Mouse (Mus musculus): ENCODE measurements around the gene Bach2.
A peak's percentile ranks its signal among the peaks of the same experiment; 100 is the strongest.

Gene Bach2

GRCm38 (mm10) chr4:32334131-32334530 lies 95.5 kb downstream of the Bach2 start:
- no peak for DNase-seq

GRCm38 (mm10) chr4:32334765-32335164 lies 96.2 kb downstream of the Bach2 start:
- DNase-seq, result no peak

- DNase-seq, result peak; percentile 18 to 19
Observed at GRCm38 (mm10) chr4:32335659-32336058, 97.1 kb downstream of the Bach2 start.

- peak; percentile 40 to 71 for DNase-seq
Observed at GRCm38 (mm10) chr4:32336642-32337041, 98.0 kb downstream of the Bach2 start.

GRCm38 (mm10) chr4:32337638-32338037 lies 99.0 kb downstream of the Bach2 start:
- DNase-seq, result peak; percentile 83 to 84

- DNase-seq, result no peak
Observed at GRCm38 (mm10) chr4:32338451-32338850, 99.8 kb downstream of the Bach2 start.

- no peak for DNase-seq
Observed at GRCm38 (mm10) chr4:32340844-32341243, 102.2 kb downstream of the Bach2 start.

GRCm38 (mm10) chr4:32342269-32342668 lies 103.7 kb downstream of the Bach2 start:
- peak in 1 of 2 experiments; percentile 54 for DNase-seq

GRCm38 (mm10) chr4:32343256-32344165 lies 104.9 kb downstream of the Bach2 start:
- no peak for DNase-seq

GRCm38 (mm10) chr4:32344276-32344675 lies 105.7 kb downstream of the Bach2 start:
- no peak for DNase-seq

GRCm38 (mm10) chr4:32347202-32347601 lies 108.6 kb downstream of the Bach2 start:
- no peak for DNase-seq

- no peak for DNase-seq
Observed at GRCm38 (mm10) chr4:32347711-32348110, 109.1 kb downstream of the Bach2 start.

- DNase-seq, result no peak
Observed at GRCm38 (mm10) chr4:32349361-32349760, 110.8 kb downstream of the Bach2 start.

GRCm38 (mm10) chr4:32351236-32351635 lies 112.6 kb downstream of the Bach2 start:
- DNase-seq, result no peak

GRCm38 (mm10) chr4:32351661-32352246 lies 113.2 kb downstream of the Bach2 start:
- no peak for DNase-seq

GRCm38 (mm10) chr4:32352442-32352841 lies 113.8 kb downstream of the Bach2 start:
- no peak for DNase-seq

GRCm38 (mm10) chr4:32352842-32353241 lies 114.2 kb downstream of the Bach2 start:
- no peak for DNase-seq

- no peak for DNase-seq
Observed at GRCm38 (mm10) chr4:32355935-32356617, 117.5 kb downstream of the Bach2 start.

- DNase-seq, result no peak
Observed at GRCm38 (mm10) chr4:32357996-32358600, 119.5 kb downstream of the Bach2 start.

GRCm38 (mm10) chr4:32358602-32359464 lies 120.2 kb downstream of the Bach2 start:
- peak; percentile 18 to 40 for DNase-seq

- DNase-seq, result no peak
Observed at GRCm38 (mm10) chr4:32359634-32360033, 121.0 kb downstream of the Bach2 start.

- no peak for DNase-seq
Observed at GRCm38 (mm10) chr4:32360496-32360895, 121.9 kb downstream of the Bach2 start.
